Mouse (Mus musculus): Measurements from ENCODE around the gene Dnah9.

Dnah9 gene

GRCm38 (mm10) chr11:65794428-65795219 lies 373.7 kb downstream of the Dnah9 start:
- DNase-seq: no peak

GRCm38 (mm10) chr11:65788154-65788553 lies 380.2 kb downstream of the Dnah9 start, which contains the start of gene Map2k4:
Map2k4 (minus strand) TSS chr11:65788297.
- DNase-seq: peak; percentile 94 to 95

GRCm38 (mm10) chr11:65787421-65788151 lies 380.8 kb downstream of the Dnah9 start:
- no peak for DNase-seq

GRCm38 (mm10) chr11:65786160-65786559 lies 382.2 kb downstream of the Dnah9 start:
- DNase-seq: no peak

GRCm38 (mm10) chr11:65781596-65781995 lies 386.8 kb downstream of the Dnah9 start:
- no peak for DNase-seq

Data from kidney, postnatal 4 days (tissue).